Mouse (Mus musculus): ENCODE measurements around the gene Olfr1111.
"Not testable (repeated sequence)": the region's sequence is repeated elsewhere in the genome, so short reads cannot be mapped to it uniquely, and the experiment has no call there.

Gene Olfr1111

DNA sequence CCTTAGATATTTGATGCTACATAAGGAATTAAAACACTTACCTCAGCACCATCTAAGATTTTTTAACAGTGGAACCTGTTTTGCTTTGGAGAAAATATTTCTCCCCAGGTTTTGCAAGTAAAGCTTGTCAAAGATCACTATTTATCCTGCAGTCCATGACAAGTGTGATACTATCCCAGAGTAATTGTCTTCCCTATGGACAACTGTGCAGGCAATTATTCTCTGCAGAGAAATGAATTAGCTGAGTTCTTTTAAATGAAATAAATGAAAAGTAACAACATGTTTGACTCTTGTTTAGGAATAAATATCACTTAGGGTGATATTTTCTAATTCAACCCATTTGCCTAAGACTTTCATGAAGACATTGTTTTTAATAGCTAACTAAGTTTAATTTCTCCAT is at the start of gene Olfr1111:
Gene Olfr1111, minus strand, starts transcription at position 101 of the 400 bp plus-strand sequence.
- DNase-seq (ENCODE audit: low spot score in 2 of 2): no peak

DNA sequence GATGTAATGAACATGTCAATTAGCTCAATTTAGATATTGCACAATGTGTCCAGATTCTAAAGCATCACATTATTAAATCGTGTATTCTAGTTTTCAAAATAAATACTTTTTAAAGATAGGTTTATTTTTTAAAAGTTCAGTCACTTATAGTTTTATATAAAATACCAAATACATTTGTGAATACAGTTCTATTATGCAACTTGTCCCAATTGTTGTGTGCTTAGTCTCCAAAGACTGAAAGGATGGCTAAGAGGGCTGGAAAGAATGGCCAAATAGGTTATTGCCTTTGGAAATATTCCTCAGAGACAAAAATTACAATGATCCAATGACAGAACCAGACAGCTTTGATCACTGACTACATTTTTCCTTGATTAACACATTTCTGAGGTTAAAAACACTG is 35.1 kb upstream of the Olfr1111 start, which contains the start of gene Olfr1112:
Gene Olfr1112, plus strand, starts transcription at position 301 of the 400 bp plus-strand sequence.
- DNase-seq (ENCODE audit: low spot score in 2 of 2): no peak

GRCm38 (mm10) chr2:87167731-87168130 is 15.3 kb upstream of the Olfr1111 start:
- DNase-seq (ENCODE audit: low spot score in 2 of 2): not testable (repeated sequence)

- no peak for DNase-seq (ENCODE audit: low spot score in 2 of 2)
Measured at GRCm38 (mm10) chr2:87140200-87140599, 12.2 kb downstream of the Olfr1111 start, which contains the start of gene Olfr1110. Olfr1110 (minus strand) TSS chr2:87140300.

- DNase-seq (ENCODE audit: low spot score in 2 of 2): no peak
Measured at GRCm38 (mm10) chr2:87114467-87114866, 38.0 kb downstream of the Olfr1111 start, which contains the start of gene Olfr259. Olfr259 (minus strand) TSS chr2:87114567.
